Mouse (Mus musculus) ovary, adult 10 weeks (tissue): ENCODE data around the gene Sdad1. TPM values are rescaled to one million over a fixed set of nuclear protein-coding genes. Genes with fewer than 3 reads are reported as not detected.

Source experiments
- polyA plus RNA-seq: library from polyadenylated mRNA; stranded (reverse); fragments of 350-450 nt; fragmentation: Illumina TruSeq; extraction: RNeasy Lipid Tissue Mini Kit (QIAGEN cat#74804); gene quantifications from one replicate; pipeline ENCODE4 v1.2.3, GENCODE M21; 2014

Sdad1 gene
- polyA plus RNA-seq, result 25.8 TPM

DNA sequence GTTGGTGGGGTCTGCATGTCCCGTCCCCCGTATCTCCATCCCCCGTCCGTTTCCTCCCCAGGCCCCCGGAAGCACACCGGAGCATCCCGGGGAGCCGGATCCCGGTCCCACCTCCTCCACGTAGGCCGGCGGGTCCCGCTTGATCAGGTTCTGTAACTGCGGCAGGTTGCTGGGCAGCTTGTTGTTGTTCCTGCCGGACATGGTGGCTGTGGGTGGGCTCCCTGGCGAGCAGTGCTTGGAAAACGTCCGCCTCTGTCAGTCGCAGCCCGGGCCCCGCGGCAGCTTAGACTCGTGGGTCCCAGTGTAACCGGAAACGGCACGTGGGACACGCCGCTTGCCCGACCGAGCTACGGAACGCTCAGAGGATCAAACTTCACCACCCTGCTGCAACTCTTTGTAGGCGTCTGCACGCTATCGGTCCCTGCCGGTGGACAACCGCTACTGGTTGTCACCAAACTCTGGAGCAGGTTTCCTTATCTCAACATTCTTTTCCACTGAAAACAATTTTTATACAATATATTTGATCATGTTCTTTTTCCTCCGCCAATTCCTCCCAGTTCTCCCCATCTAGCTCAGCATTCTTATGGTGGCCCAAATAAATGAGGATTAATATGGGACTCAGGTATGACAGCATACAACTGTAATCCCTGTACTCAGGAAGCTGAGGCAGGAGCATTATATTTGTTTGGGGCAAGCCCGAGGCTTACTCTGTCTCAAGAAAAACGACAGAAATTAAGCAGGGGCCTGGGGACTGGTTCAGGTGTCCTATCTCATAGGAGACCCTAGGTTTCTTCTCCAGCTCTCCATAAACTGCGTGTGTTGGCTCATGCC lies at the start of gene Sdad1:
Gene Sdad1, minus strand, starts transcription at position 799 of the 831 bp plus-strand sequence.

GRCm38 (mm10) chr5:92348794-92349413 lies 38.6 kb upstream of the Sdad1 start, which contains the start of gene Cxcl10:
Gene Cxcl10 (minus strand): TSS chr5:92348889.

GRCm38 (mm10) chr5:92331635-92332338 lies 21.5 kb upstream of the Sdad1 start, which contains the start of gene Art3:
Gene Art3 (plus strand): TSS chr5:92331827.

GRCm38 (mm10) chr5:92327929-92328328 lies 17.6 kb upstream of the Sdad1 start, which contains the start of gene Cxcl9:
Gene Cxcl9 (minus strand): TSS chr5:92328079.

DNA sequence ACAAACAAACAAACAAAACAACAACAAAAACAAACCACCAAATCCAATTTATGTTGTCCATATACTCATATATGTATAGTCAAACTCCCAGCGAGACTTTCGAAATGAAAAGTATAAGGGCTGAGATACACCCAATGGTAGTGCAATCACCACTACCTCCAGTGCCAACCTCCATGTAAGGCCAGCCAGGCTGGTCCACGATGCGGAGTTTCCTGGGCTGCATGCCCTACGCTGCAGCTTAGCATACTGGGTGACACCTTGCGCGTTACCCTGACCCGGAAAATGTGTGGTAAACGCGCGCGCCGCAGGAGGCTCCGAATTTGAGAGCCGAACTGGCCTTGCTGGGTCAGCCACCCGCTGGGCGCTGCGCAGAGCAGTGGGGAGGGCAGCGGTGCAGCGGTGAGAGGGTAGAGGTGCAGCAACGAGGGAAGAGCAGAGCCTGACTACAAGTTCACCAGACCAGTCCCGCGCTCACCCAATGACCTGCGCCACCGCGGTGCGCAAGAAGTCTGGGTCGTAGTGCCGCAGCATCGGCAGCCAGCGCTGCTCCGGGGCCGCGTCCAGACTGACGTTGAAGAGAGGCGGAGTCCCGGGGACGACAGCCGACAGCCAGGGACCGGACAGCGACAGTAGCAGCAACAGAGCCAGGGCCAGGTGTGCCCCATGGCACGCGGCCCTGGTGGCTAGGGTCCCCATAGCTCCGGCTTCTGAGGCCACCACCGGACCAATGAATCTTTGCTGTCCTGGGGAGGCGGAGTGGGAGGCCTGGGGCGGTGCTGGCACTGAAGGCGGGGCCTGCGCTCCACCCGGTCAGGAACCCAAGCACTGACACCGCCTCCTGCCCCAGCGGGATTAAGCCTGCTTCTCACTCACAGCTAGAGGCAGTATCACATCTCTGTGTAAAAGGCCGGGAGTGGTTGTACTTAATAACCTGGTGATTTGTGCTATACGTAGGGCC lies 32.6 kb downstream of the Sdad1 start, which contains the start of gene Naaa:
Gene Naaa, minus strand, starts transcription at position 734 of the 958 bp plus-strand sequence.

GRCm38 (mm10) chr5:92256218-92256617 lies 54.1 kb downstream of the Sdad1 start, which contains the start of gene Ppef2:
Gene Ppef2 (minus strand): TSS chr5:92256278.

Other genes with a start within 250 kb of the Sdad1 start
- gene G3bp2, start 226.8 kb downstream of the Sdad1 start, polyA plus RNA-seq, result 380 TPM
- 144 TPM for gene Uso1, start 172.5 kb downstream of the Sdad1 start, polyA plus RNA-seq
- gene U90926, start 95.1 kb downstream of the Sdad1 start, polyA plus RNA-seq, result not detected
- gene Ppef2, start 54.2 kb downstream of the Sdad1 start, polyA plus RNA-seq, result 0.51 TPM
- 15.6 TPM for gene Naaa, start 32.3 kb downstream of the Sdad1 start, polyA plus RNA-seq
- gene Cxcl9, start 17.6 kb upstream of the Sdad1 start, polyA plus RNA-seq, result 5.1 TPM
- 18.2 TPM for gene Art3, start 21.3 kb upstream of the Sdad1 start, polyA plus RNA-seq
- 4.5 TPM for gene Cxcl10, start 38.4 kb upstream of the Sdad1 start, polyA plus RNA-seq
- gene Nup54, start 124.7 kb upstream of the Sdad1 start, polyA plus RNA-seq, result 91.7 TPM
- 178 TPM for gene Scarb2, start 196.4 kb upstream of the Sdad1 start, polyA plus RNA-seq
- gene Fam47e, start 244.6 kb upstream of the Sdad1 start, polyA plus RNA-seq, result 8.2 TPM